Mouse (Mus musculus) stomach, embryonic 14.5 days (tissue): ENCODE data around the gene Shisa5. TPM values are rescaled to one million over a fixed set of nuclear protein-coding genes. Genes with fewer than 3 reads are reported as not detected.
A peak's percentile ranks its signal among the peaks of the same experiment; 100 is the strongest.

Experiments used
- ATAC-seq: fragments of 200-750 bp; cut with Nextera tagmentation; 2 replicates; pipeline ENCODE4 v1.8.0; 2017; ENCODE audit warnings: low read depth, moderate TSS enrichment; ENCODE audit not compliant: insufficient number of reproducible peaks, insufficient read depth, low FRiP score
- H3K27ac ChIP-seq: fragments of 300-500 bp; sonication (generic); 2 replicates; pipeline ENCODE4 v1.5.1; 2014; ENCODE audit warnings: mild to moderate bottlenecking, low read length, moderate library complexity, mixed read lengths
- H3K27me3 ChIP-seq: fragments of 300-500 bp; sonication (generic); 2 replicates; pipeline ENCODE4 v1.6.1; 2014; ENCODE audit warnings: low read length, control low read depth, mixed read lengths; ENCODE audit not compliant: control insufficient read depth, insufficient read depth
- H3K36me3 ChIP-seq: fragments of 300-500 bp; sonication (generic); 2 replicates; pipeline ENCODE4 v1.6.1; 2014; ENCODE audit warnings: mild to moderate bottlenecking, control low read depth, low read length, moderate library complexity, mixed read lengths; ENCODE audit not compliant: control insufficient read depth, insufficient read depth
- H3K4me1 ChIP-seq: fragments of 300-500 bp; sonication (generic); 2 replicates; pipeline ENCODE4 v1.6.1; 2014; ENCODE audit warnings: low read length, control low read depth, mixed read lengths; ENCODE audit not compliant: control insufficient read depth, insufficient read depth
- H3K4me2 ChIP-seq: fragments of 300-500 bp; sonication (generic); replicated peaks from 2 replicates; pipeline ENCODE4 v1.6.1; 2014; ENCODE audit warnings: low read depth, low read length, control low read depth
- H3K4me3 ChIP-seq: fragments of 300-500 bp; sonication (generic); 2 replicates; pipeline ENCODE4 v1.5.1; 2014; ENCODE audit warnings: low read depth, low read length, control low read depth
- H3K9ac ChIP-seq: fragments of 300-500 bp; sonication (generic); replicated peaks from 2 replicates; pipeline ENCODE4 v1.6.1; 2014; ENCODE audit warnings: low read depth, mild to moderate bottlenecking, control low read depth, low read length, moderate library complexity, mixed read lengths
- H3K9me3 ChIP-seq: fragments of 300-500 bp; sonication (generic); 2 replicates; pipeline ENCODE4 v1.6.1; 2016; ENCODE audit warnings: low read depth, low read length, control low read depth; ENCODE audit not compliant: control insufficient read depth
- WGBS: fragments of 180-500 bp; shearing (Covaris S2); extraction: QIAGEN DNeasy Blood & Tissue Kit; methylation state at CpG from one replicate; pipeline ENCODE4 v1.1.7; 2014; 5-methylcytosine and 5-hydroxymethylcytosine counted together
- polyA plus RNA-seq: library from polyadenylated mRNA; unstranded; fragments of >200 nt; fragmentation: Nextera tagmentation; extraction: Ambion mirVana; gene quantifications from 2 replicates; pipeline ENCODE4 v1.2.1, GENCODE M21; 2014

Shisa5 gene
- polyA plus RNA-seq, 1 experiment from 2014 or later = 75.0 TPM

DNA sequence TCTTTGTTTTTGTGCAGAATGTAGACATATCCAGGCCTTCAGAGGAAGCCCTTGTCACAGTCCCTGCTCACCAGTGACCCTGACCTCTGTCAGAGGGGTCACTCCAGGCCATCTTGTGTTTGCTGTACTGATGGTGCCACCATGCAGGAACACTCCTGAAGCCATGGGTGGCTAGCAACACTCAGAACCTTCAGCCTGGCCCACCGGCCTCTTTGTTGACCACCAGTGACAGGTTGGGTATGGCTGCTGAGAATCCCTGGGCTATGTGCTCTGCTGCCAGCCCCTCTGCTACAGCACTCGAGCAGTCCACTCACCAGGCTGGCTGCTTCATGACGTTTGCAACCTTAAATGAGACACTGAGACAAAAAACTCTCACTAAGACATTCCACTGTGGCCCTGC, 8.1 kb upstream of the Shisa5 start:
- Histone ChIP-seq H3K27ac (no peak overlapping the region), H3K9ac (no peak overlapping the region), H3K9me3 (no peaks in the 10 kb centered on the region), H3K27me3 (no peaks in the 10 kb centered on the region), H3K4me2 (no peak overlapping the region), H3K4me3 (no peak overlapping the region), H3K4me1 (no peaks in the 10 kb centered on the region), H3K36me3 (no peaks in the 10 kb centered on the region)
- no peak for ATAC-seq
- 63% methylated on average over 3 of the region's 3 CpGs for WGBS

GRCm38 (mm10) chr9:109031001-109031400, 7.4 kb upstream of the Shisa5 start:
- no peaks in the 10 kb centered on the region for H3K36me3 ChIP-seq
- 94% methylated on average over 7 of the region's 7 CpGs for WGBS
- H3K4me2 ChIP-seq = no peak overlapping the region
- no peak overlapping the region for H3K9ac ChIP-seq
- no peak overlapping the region for H3K4me3 ChIP-seq
- no peaks in the 10 kb centered on the region for H3K27me3 ChIP-seq
- no peak for ATAC-seq
- H3K27ac ChIP-seq = no peak overlapping the region
- no peaks in the 10 kb centered on the region for H3K9me3 ChIP-seq
- H3K4me1 ChIP-seq = no peaks in the 10 kb centered on the region

- ATAC-seq = no peak
- WGBS = 77% methylated on average over 8 of the region's 8 CpGs
Measured at GRCm38 (mm10) chr9:109031686-109032085, 6.7 kb upstream of the Shisa5 start.

DNA sequence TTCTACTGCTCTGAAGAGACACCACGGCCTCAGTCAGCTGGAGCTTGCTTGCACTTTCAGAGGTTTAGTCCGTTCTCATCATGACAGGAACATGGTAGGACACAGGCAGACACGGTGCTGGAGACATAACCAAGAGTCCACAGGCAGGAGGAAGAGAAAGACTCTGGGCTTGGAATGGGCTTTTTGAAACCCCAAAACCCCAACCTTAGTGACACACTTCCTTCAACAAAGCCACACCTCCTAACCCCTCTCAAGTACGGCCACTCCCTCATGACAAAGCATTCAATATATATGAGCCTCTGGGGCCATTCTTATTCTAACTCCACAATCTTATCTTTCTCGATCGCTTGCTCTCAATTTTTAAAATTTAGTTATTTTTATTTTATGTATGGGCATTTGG, 5.9 kb upstream of the Shisa5 start:
- H3K9me3 ChIP-seq = no peaks in the 10 kb centered on the region
- H3K27me3 ChIP-seq = no peaks in the 10 kb centered on the region
- H3K27ac ChIP-seq = no peak overlapping the region
- H3K4me1 ChIP-seq = no peaks in the 10 kb centered on the region
- no peak overlapping the region for H3K4me2 ChIP-seq
- ATAC-seq = no peak
- WGBS = 88% methylated on average over 6 of the region's 6 CpGs
- H3K36me3 ChIP-seq = no peaks in the 10 kb centered on the region
- H3K4me3 ChIP-seq = no peak overlapping the region
- H3K9ac ChIP-seq = no peak overlapping the region

More at GRCm38 (mm10) chr9:109031686-109032085, 6.7 kb upstream of the Shisa5 start:
- H3K27me3 ChIP-seq = no peaks in the 10 kb centered on the region
- H3K4me2 ChIP-seq = no peak overlapping the region
- no peak overlapping the region for H3K4me3 ChIP-seq
- H3K4me1 ChIP-seq = no peaks in the 10 kb centered on the region
- H3K9me3 ChIP-seq = no peaks in the 10 kb centered on the region
- H3K36me3 ChIP-seq = no peaks in the 10 kb centered on the region
- no peak overlapping the region for H3K9ac ChIP-seq
- no peak overlapping the region for H3K27ac ChIP-seq

DNA sequence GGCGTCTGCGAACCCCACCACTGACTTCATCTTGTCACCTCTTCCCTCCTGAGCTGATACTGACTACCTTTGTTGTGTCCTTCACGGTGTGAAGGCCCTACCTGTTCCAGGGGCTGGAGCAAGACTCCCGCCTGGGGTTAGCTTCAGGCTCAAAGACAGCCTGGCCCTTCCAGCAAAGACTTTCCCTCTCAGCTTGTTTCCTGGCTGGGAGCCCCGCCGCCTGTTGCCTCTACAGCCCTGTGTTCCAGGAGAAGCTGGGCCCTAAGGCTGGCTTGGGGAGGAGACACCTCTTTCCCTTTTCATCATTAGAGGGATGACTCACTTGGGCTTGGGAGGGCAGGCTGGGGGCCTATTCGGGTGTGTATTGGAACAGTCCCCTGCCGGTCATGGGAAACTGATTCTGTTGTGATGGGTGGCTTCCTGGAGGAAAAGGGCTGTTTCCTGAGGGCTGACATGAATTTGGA, 568 bp downstream of the Shisa5 start:
- H3K27me3 ChIP-seq = no peaks in the 10 kb centered on the region
- 20% methylated on average over 8 of the region's 8 CpGs for WGBS
- ATAC-seq = peak; percentile 26; the same call in 1 of the 2 replicates
- H3K4me1 ChIP-seq = peaks cover 14% of the 10 kb centered on the region; the same call in 1 of the 2 replicates
- peak overlapping the region; percentile 51 for H3K9ac ChIP-seq
- peak overlapping the region; percentile 76 for H3K4me3 ChIP-seq
- H3K9me3 ChIP-seq = no peaks in the 10 kb centered on the region
- peak overlapping the region; percentile 74 for H3K27ac ChIP-seq
- H3K36me3 ChIP-seq = no peaks in the 10 kb centered on the region
- H3K4me2 ChIP-seq = peak overlapping the region; percentile 75

- Histone ChIP-seq H3K9me3 (no peaks in the 10 kb centered on the region), H3K9ac (no peak overlapping the region), H3K4me3 (no peak overlapping the region), H3K27ac (no peak overlapping the region), H3K36me3 (no peaks in the 10 kb centered on the region), H3K4me2 (peak overlapping the region; percentile 75), H3K4me1 (peaks cover 14% of the 10 kb centered on the region; the same call in 1 of the 2 replicates), H3K27me3 (no peaks in the 10 kb centered on the region)
- 76% methylated on average over 4 of the region's 4 CpGs for WGBS
- no peak for ATAC-seq
Measured at GRCm38 (mm10) chr9:109039681-109040080, 1.3 kb downstream of the Shisa5 start.

DNA sequence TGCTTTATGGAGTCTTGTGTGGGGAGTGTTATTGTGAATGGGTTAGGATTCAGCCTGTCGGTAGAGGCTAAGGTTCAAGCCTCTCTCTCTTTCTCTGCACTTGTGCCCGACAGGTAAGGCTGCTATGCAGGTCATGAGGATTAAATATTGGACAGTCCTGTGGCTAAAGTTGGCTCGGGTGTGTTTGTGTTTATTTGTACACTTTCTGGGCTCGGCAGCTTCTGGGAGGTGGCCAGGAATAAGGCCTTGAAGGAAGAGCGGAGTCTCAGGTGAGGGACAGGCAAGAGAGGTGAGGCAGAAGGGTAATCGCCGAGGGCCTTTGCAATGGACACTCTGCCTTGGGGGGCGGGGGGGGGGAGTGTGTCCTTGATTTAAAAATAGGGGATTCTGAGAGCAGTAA, 1.9 kb downstream of the Shisa5 start:
- Histone ChIP-seq H3K4me2 (peak overlapping the region; percentile 18; the same call in 1 of the 2 replicates), H3K4me3 (no peak overlapping the region), H3K27me3 (no peaks in the 10 kb centered on the region), H3K36me3 (no peaks in the 10 kb centered on the region), H3K9ac (no peak overlapping the region), H3K4me1 (peaks cover 14% of the 10 kb centered on the region; the same call in 1 of the 2 replicates), H3K27ac (no peak overlapping the region), H3K9me3 (no peaks in the 10 kb centered on the region)
- ATAC-seq = no peak
- 80% methylated on average over 8 of the region's 8 CpGs for WGBS

- Histone ChIP-seq H3K36me3 (no peaks in the 10 kb centered on the region), H3K4me3 (no peak overlapping the region), H3K4me1 (peaks cover 14% of the 10 kb centered on the region; the same call in 1 of the 2 replicates), H3K27me3 (no peaks in the 10 kb centered on the region), H3K9ac (no peak overlapping the region), H3K27ac (no peak overlapping the region), H3K4me2 (peak overlapping the region; percentile 18), H3K9me3 (no peaks in the 10 kb centered on the region)
- ATAC-seq = peak; percentile 83
- WGBS = 54% methylated on average over 6 of the region's 6 CpGs
Measured at GRCm38 (mm10) chr9:109040906-109041305, 2.5 kb downstream of the Shisa5 start.

- no peaks in the 10 kb centered on the region for H3K9me3 ChIP-seq
- H3K4me3 ChIP-seq = no peak overlapping the region
- 0 out of 2 replicates have a peak, but pooled peaks have one; percentile 7 for ATAC-seq
- H3K27me3 ChIP-seq = no peaks in the 10 kb centered on the region
- peak overlapping the region; percentile 18; the same call in 1 of the 2 replicates for H3K4me2 ChIP-seq
- H3K4me1 ChIP-seq = peaks cover 14% of the 10 kb centered on the region; the same call in 1 of the 2 replicates
- no peak overlapping the region for H3K9ac ChIP-seq
- no peak overlapping the region for H3K27ac ChIP-seq
- 67% methylated on average over 7 of the region's 7 CpGs for WGBS
- H3K36me3 ChIP-seq = no peaks in the 10 kb centered on the region
Measured at GRCm38 (mm10) chr9:109041351-109041750, 3.0 kb downstream of the Shisa5 start.
